Mouse (Mus musculus): ENCODE measurements around the gene Asic4. TPM values are rescaled to one million over a fixed set of nuclear protein-coding genes. Genes with fewer than 3 reads are reported as not detected.

The Asic4 gene
- polyA plus RNA-seq, 1 experiment from 2014 or later: 0.76 TPM

DNA sequence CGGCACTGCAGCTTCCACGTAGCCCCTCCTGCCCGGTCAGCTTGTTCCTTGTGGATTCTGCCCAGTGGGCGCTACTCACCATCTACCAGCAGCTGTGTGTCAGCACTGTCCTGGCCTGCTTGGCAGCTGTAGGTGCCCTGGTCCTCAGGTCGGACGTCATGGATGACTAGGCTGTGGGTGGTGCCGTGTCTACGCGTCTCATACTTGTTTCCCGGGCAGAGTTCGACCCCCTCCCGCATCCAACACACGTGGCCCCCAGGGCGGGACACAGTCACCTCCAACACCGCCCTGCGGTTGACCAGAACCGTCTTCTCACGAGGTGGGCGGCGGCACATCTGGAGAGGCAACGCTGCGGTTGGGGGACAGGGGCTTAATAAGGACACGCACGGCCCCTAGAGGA, 36.3 kb downstream of the Asic4 start:
- no peaks in the 10 kb centered on the region for H3K9me3 ChIP-seq (replicated peaks; ENCODE audit: control insufficient read depth, low read length)
- H3K27me3 ChIP-seq (replicated peaks; ENCODE audit: control insufficient read depth, insufficient read depth, low read length): peaks cover 33% of the 10 kb centered on the region
- DNase-seq (ENCODE audit: low spot score) (no peak), ATAC-seq (no peak)
- no peak overlapping the region for H3K9ac ChIP-seq (ENCODE audit: low read length)
- H3K4me3 ChIP-seq (ENCODE audit: low read depth, low read length): peak overlapping the region; percentile 41; the same call in 1 of the 2 replicates
- WGBS: 5% methylated on average over 24 of the region's 24 CpGs
- H3K27ac ChIP-seq (ENCODE audit: low read depth, low read length): no peak overlapping the region
- H3K36me3 ChIP-seq (ENCODE audit: control insufficient read depth, insufficient read depth, low read length): peaks cover 32% of the 10 kb centered on the region
- peaks cover 3% of the 10 kb centered on the region; the same call in 1 of the 2 replicates for H3K4me1 ChIP-seq (ENCODE audit: control insufficient read depth, insufficient read depth, low read length)
- H3K4me2 ChIP-seq (ENCODE audit: low read length): peak overlapping the region; percentile 87

DNA sequence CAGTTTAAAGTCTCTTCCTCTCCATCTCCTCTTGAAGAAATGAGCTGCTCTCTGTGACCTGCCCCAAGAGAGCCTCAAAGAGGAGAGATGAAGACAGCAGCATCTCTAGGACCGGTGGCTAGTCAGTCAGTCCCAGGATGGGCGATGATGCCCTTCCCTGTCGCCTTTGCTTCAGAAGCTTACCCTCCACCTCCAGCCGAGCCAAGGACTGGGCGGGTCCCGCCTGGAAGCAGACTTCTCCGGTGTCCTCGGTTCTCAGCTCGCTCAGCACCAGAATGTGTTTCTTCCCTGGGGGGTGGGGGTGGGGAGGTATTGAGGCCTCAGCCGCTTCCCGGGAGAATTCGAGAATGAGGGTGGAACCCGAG, 36.8 kb downstream of the Asic4 start:
- H3K4me3 ChIP-seq (ENCODE audit: low read depth, low read length): peak overlapping the region; percentile 41
- DNase-seq (ENCODE audit: low spot score): no peak
- 0% methylated on average over 13 of the region's 13 CpGs for WGBS
- H3K9ac ChIP-seq (ENCODE audit: low read length): peak overlapping the region; percentile 55
- peak; percentile 14 for ATAC-seq
- peaks cover 32% of the 10 kb centered on the region for H3K36me3 ChIP-seq (ENCODE audit: control insufficient read depth, insufficient read depth, low read length)
- peaks cover 33% of the 10 kb centered on the region for H3K27me3 ChIP-seq (replicated peaks; ENCODE audit: control insufficient read depth, insufficient read depth, low read length)
- H3K9me3 ChIP-seq (replicated peaks; ENCODE audit: control insufficient read depth, low read length): no peaks in the 10 kb centered on the region
- H3K4me1 ChIP-seq (ENCODE audit: control insufficient read depth, insufficient read depth, low read length): peaks cover 3% of the 10 kb centered on the region; the same call in 1 of the 2 replicates
- peak overlapping the region; percentile 87 for H3K4me2 ChIP-seq (ENCODE audit: low read length)
- H3K27ac ChIP-seq (ENCODE audit: low read depth, low read length): no peak overlapping the region

DNA sequence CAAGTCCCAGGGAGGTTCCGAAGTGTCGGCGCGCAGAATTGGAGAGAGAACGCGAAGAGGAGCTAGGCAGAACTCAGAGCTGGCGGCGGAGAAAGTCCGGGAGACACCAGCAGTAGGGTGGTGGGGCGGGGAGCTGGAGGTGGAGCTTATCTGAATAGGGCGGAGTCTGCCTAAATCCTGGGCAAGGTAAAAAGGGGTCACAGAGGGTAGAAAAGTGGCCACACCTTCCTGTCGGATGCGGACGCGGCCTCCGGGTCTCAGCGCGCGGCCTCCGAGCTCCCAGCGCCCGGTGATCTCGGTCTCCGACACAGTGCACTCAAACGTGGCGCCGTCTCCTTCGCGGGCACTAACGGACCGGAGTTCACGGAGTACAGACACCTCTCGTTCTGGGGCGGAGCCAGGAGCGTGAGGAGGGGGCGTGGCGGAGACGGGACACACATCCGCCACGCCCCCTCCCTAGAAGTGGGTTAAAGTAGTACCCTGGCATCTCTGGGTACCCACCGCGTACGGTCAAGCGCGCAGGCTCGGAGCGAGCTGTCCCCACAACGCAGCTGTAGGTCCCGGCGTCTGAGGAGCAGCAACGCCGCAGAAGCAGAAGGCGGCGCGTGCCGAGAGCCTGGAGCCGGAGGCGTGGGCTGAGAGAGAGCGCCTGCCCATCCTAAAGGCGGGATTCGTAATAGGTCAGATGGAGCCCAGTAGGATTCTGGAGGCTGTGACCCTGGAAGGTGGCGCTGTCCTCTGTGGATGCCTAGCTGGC, 37.3 kb downstream of the Asic4 start:
- H3K27me3 ChIP-seq (replicated peaks; ENCODE audit: control insufficient read depth, insufficient read depth, low read length): peaks cover 33% of the 10 kb centered on the region
- ATAC-seq (peak; percentile 72), DNase-seq (ENCODE audit: low spot score) (peak; percentile 78)
- no peak overlapping the region for H3K27ac ChIP-seq (ENCODE audit: low read depth, low read length)
- under 1% methylated on average over 61 of the region's 62 CpGs for WGBS
- peaks cover 29% of the 10 kb centered on the region for H3K36me3 ChIP-seq (ENCODE audit: control insufficient read depth, insufficient read depth, low read length)
- peak overlapping the region; percentile 41 for H3K4me3 ChIP-seq (ENCODE audit: low read depth, low read length)
- H3K4me2 ChIP-seq (ENCODE audit: low read length): peak overlapping the region; percentile 87
- H3K9ac ChIP-seq (ENCODE audit: low read length): peak overlapping the region; percentile 55
- H3K9me3 ChIP-seq (replicated peaks; ENCODE audit: control insufficient read depth, low read length): no peaks in the 10 kb centered on the region
- H3K4me1 ChIP-seq (ENCODE audit: control insufficient read depth, insufficient read depth, low read length): peaks cover 3% of the 10 kb centered on the region; the same call in 1 of the 2 replicates

DNA sequence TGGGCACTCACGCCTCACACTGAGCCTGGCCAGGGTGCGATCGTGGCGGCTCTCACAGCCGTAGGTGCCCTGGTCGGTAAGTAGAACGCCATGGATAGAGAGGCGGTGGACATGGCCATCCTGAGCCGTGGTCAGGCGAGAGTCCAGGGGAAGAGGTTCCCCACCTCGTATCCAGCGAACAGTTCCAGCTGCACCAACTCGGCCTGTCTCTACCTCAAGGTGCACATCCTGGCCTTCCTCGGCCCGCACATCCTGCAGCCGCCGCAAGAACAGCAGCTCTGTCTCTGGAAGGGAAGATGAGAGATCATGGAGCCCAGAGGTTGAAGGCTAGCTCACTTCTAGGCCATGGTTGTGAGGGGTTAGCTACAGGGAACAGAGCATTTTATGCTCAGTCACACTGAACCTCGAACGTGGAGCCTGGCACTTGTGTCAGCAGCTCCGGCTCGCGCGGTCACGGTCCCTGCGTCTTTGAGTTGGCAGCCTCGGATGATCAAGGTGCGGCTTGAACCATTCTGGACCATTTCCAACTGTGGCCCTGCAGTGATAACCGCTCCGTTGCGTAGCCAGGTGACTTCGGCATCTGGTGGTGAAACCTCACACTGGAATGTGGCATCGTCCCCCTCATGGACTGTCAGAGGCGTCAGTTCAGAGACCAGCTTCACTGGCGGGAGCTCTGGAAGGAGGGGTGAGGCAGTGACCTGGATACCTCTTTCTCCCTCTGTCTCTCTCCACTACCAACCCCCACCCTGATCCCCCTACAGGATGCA, 40.7 kb downstream of the Asic4 start:
- WGBS: 86% methylated on average over 34 of the region's 34 CpGs
- ATAC-seq: no peak
- DNase-seq (ENCODE audit: low spot score): no peak
- no peaks in the 10 kb centered on the region for H3K9me3 ChIP-seq (replicated peaks; ENCODE audit: control insufficient read depth, low read length)
- no peak overlapping the region for H3K27ac ChIP-seq (ENCODE audit: low read depth, low read length)
- peaks cover 23% of the 10 kb centered on the region for H3K27me3 ChIP-seq (replicated peaks; ENCODE audit: control insufficient read depth, insufficient read depth, low read length)
- no peak overlapping the region for H3K9ac ChIP-seq (ENCODE audit: low read length)
- H3K4me1 ChIP-seq (ENCODE audit: control insufficient read depth, insufficient read depth, low read length): peaks cover 3% of the 10 kb centered on the region; the same call in 1 of the 2 replicates
- H3K4me2 ChIP-seq (ENCODE audit: low read length): no peak overlapping the region
- H3K4me3 ChIP-seq (ENCODE audit: low read depth, low read length): no peak overlapping the region
- H3K36me3 ChIP-seq (ENCODE audit: control insufficient read depth, insufficient read depth, low read length): no peaks in the 10 kb centered on the region

DNA sequence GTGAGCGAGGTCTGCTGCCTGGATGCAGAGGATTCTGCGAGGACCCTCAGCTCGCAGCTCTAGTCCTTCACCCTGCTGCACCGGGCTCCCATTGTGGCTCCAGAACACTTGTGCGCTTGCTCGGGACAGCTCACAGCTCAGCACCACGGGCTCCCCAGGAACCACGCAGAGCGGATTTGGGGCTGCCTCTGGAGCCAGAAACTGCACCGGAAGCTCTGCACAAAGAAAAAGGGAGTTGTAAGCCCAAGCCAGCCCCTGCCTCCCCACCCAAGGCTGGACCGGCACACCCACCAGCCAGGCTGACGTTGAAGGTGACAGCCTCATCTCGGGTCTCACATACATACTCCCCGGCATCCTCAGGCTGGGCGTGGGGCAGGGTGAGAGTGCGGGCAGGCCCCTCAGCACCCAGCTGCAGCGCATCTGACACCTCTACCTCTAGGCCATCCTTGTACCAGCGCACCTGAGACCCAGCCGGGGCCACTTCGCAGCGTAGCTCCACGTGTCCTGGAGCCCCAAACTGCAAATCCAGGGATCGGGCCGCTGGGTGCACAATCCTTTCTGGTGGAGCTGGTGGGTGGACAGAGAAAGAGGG, 42.4 kb downstream of the Asic4 start:
- H3K36me3 ChIP-seq (ENCODE audit: control insufficient read depth, insufficient read depth, low read length): peaks cover 10% of the 10 kb centered on the region; the same call in 1 of the 2 replicates
- no peak overlapping the region for H3K4me2 ChIP-seq (ENCODE audit: low read length)
- H3K9ac ChIP-seq (ENCODE audit: low read length): no peak overlapping the region
- 33% methylated on average over 24 of the region's 24 CpGs for WGBS
- H3K9me3 ChIP-seq (replicated peaks; ENCODE audit: control insufficient read depth, low read length): no peaks in the 10 kb centered on the region
- H3K27ac ChIP-seq (ENCODE audit: low read depth, low read length): no peak overlapping the region
- no peak overlapping the region for H3K4me3 ChIP-seq (ENCODE audit: low read depth, low read length)
- peaks cover 12% of the 10 kb centered on the region; the same call in 1 of the 2 replicates for H3K27me3 ChIP-seq (replicated peaks; ENCODE audit: control insufficient read depth, insufficient read depth, low read length)
- DNase-seq (ENCODE audit: low spot score) (no peak), ATAC-seq (no peak)
- H3K4me1 ChIP-seq (ENCODE audit: control insufficient read depth, insufficient read depth, low read length): peaks cover 3% of the 10 kb centered on the region; the same call in 1 of the 2 replicates

DNA sequence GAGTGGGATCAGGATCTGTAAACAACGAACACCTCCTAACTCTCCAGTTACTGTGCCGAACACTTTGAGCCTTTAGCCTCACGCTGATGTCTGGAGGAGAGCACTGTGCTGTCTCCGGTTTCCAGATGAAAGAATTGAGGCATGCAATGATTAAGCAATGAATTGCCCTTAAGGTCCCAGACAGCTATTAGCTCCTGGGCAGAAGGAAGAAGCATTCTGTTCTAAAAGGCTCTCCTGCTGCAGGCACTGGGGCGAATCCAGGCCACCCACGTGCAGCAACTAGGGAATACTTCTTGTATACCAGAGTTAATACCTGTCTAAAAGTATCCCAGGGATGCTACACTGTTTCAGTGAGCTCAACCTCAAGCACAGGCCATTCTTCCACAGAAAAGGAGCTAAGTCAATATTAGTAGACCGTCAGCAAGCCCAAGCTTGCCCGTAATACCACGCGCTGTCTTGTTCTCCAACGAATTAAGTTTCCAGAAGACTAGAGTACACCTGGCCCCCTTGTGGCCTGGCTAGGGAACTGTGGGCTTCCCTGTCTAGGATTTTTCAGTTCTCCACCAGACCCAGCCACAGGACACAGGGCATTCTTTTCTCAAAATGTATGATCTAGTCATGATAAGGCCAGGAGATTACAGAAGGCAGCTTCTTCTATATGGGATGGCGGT, 44.8 kb downstream of the Asic4 start:
- Histone ChIP-seq H3K27me3 (replicated peaks; ENCODE audit: control insufficient read depth, insufficient read depth, low read length) (no peaks in the 10 kb centered on the region), H3K4me1 (ENCODE audit: control insufficient read depth, insufficient read depth, low read length) (no peaks in the 10 kb centered on the region), H3K27ac (ENCODE audit: low read depth, low read length) (no peak overlapping the region), H3K9ac (ENCODE audit: low read length) (no peak overlapping the region), H3K9me3 (replicated peaks; ENCODE audit: control insufficient read depth, low read length) (no peaks in the 10 kb centered on the region), H3K4me2 (ENCODE audit: low read length) (no peak overlapping the region), H3K36me3 (ENCODE audit: control insufficient read depth, insufficient read depth, low read length) (peaks cover 31% of the 10 kb centered on the region), H3K4me3 (ENCODE audit: low read depth, low read length) (no peak overlapping the region)
- ATAC-seq: no peak
- 50% methylated on average over 12 of the region's 12 CpGs for WGBS
- peak; percentile 68 for DNase-seq (ENCODE audit: low spot score)

DNA sequence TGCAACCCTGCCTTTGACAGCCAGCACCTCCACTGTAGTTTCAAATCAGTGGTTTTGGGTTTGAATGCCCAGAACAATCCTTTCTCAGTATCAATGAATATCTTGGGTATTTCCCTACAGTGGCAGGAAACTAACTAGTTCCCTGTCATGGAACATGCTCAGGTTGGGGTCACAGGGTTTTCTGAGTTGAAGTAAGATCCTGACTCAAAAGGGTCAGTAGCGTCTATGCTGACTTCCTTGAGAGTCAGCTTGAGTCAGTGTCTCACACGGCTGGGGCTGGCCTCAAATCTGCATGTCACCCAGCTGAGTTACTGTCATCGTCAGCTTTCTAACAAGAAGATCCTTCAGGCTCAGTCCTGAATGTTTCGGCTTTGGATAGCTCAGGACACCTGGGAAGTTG, 48.7 kb downstream of the Asic4 start:
- DNase-seq (ENCODE audit: low spot score) (no peak), ATAC-seq (no peak)
- H3K9me3 ChIP-seq (replicated peaks; ENCODE audit: control insufficient read depth, low read length): no peaks in the 10 kb centered on the region
- peaks cover under 1% of the 10 kb centered on the region; the same call in 1 of the 2 replicates for H3K4me1 ChIP-seq (ENCODE audit: control insufficient read depth, insufficient read depth, low read length)
- H3K4me3 ChIP-seq (ENCODE audit: low read depth, low read length): no peak overlapping the region
- H3K4me2 ChIP-seq (ENCODE audit: low read length): no peak overlapping the region
- no peak overlapping the region for H3K27ac ChIP-seq (ENCODE audit: low read depth, low read length)
- 91% methylated on average over 4 of the region's 4 CpGs for WGBS
- H3K36me3 ChIP-seq (ENCODE audit: control insufficient read depth, insufficient read depth, low read length): peaks cover 53% of the 10 kb centered on the region
- no peak overlapping the region for H3K9ac ChIP-seq (ENCODE audit: low read length)
- no peaks in the 10 kb centered on the region for H3K27me3 ChIP-seq (replicated peaks; ENCODE audit: control insufficient read depth, insufficient read depth, low read length)

DNA sequence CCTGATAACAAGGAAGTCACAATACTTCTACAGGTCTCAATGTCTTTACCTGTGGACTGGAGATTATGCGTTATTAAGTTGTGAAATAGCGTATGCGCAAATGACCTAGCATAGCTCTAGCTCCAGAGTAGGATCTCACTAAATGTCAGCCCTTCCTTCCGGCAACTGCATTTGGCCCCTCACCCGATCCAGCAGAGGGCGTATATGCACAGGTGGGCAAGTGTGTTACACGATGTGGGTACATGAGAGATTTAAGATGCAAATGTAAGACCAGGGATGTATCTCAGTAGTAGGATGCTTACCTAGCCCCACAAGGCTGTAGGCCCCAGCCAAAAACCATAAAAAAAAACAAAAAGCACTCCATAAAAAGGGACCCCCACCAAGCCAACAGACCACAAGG, 49.2 kb downstream of the Asic4 start:
- no peak overlapping the region for H3K9ac ChIP-seq (ENCODE audit: low read length)
- no peak overlapping the region for H3K4me2 ChIP-seq (ENCODE audit: low read length)
- H3K4me1 ChIP-seq (ENCODE audit: control insufficient read depth, insufficient read depth, low read length): peaks cover 6% of the 10 kb centered on the region; the same call in 1 of the 2 replicates
- ATAC-seq (no peak), DNase-seq (ENCODE audit: low spot score) (no peak)
- peaks cover 53% of the 10 kb centered on the region for H3K36me3 ChIP-seq (ENCODE audit: control insufficient read depth, insufficient read depth, low read length)
- H3K27ac ChIP-seq (ENCODE audit: low read depth, low read length): no peak overlapping the region
- H3K27me3 ChIP-seq (replicated peaks; ENCODE audit: control insufficient read depth, insufficient read depth, low read length): no peaks in the 10 kb centered on the region
- no peaks in the 10 kb centered on the region for H3K9me3 ChIP-seq (replicated peaks; ENCODE audit: control insufficient read depth, low read length)
- H3K4me3 ChIP-seq (ENCODE audit: low read depth, low read length): no peak overlapping the region
- 86% methylated on average over 7 of the region's 7 CpGs for WGBS

Data from forebrain, embryonic 14.5 days (tissue).